Mouse (Mus musculus) forebrain, embryonic 14.5 days (tissue): ENCODE measurements around the gene Rhobtb3. TPM values are rescaled to one million over a fixed set of nuclear protein-coding genes. Genes with fewer than 3 reads are reported as not detected.
"Not testable (repeated sequence)": the region's sequence is repeated elsewhere in the genome, so short reads cannot be mapped to it uniquely, and the experiment has no call there.

Source experiments
- ATAC-seq: fragments of 200-750 bp; cut with Nextera tagmentation; 2 replicates; pipeline ENCODE4 v1.8.0; 2017; ENCODE audit warnings: mild to moderate bottlenecking, moderate library complexity
- DNase-seq: peaks from one replicate; pipeline ENCODE4 v3.0.0-alpha.2; 2015; ENCODE audit warnings: low spot score
- H3K27ac ChIP-seq: fragments of 300-500 bp; sonication (generic); 2 replicates; pipeline ENCODE4 v1.5.1; 2014; ENCODE audit warnings: low read depth, mild to moderate bottlenecking, control low read depth, low read length, moderate library complexity
- H3K27me3 ChIP-seq: fragments of 300-500 bp; sonication (generic); replicated peaks from 2 replicates; pipeline ENCODE4 v1.6.1; 2014; ENCODE audit warnings: low read length, control low read depth, mixed read lengths; ENCODE audit not compliant: control insufficient read depth, insufficient read depth
- H3K36me3 ChIP-seq: fragments of 300-500 bp; sonication (generic); 2 replicates; pipeline ENCODE4 v1.6.1; 2014; ENCODE audit warnings: low read length, control low read depth; ENCODE audit not compliant: control insufficient read depth, insufficient read depth
- H3K4me1 ChIP-seq: fragments of 300-500 bp; sonication (generic); 2 replicates; pipeline ENCODE4 v1.6.1; 2014; ENCODE audit warnings: antibody characterized with exemption, low read length, control low read depth; ENCODE audit not compliant: control insufficient read depth, insufficient read depth
- H3K4me2 ChIP-seq: fragments of 300-500 bp; sonication (generic); 2 replicates; pipeline ENCODE4 v1.6.1; 2014; ENCODE audit warnings: mild to moderate bottlenecking, control low read depth, low read length
- H3K4me3 ChIP-seq: fragments of 300-500 bp; sonication (generic); 2 replicates; pipeline ENCODE4 v1.5.1; 2014; ENCODE audit warnings: low read depth, low read length, control low read depth
- H3K9ac ChIP-seq: fragments of 300-500 bp; sonication (generic); 2 replicates; pipeline ENCODE4 v1.6.1; 2014; ENCODE audit warnings: mild to moderate bottlenecking, low read length, control low read depth, moderate library complexity
- H3K9me3 ChIP-seq: fragments of 300-500 bp; sonication (generic); replicated peaks from 2 replicates; pipeline ENCODE4 v1.6.1; 2016; ENCODE audit warnings: low read length, control low read depth, mixed read lengths; ENCODE audit not compliant: control insufficient read depth
- WGBS: fragments of 180-500 bp; shearing (Covaris S2); extraction: QIAGEN DNeasy Blood & Tissue Kit; methylation state at CpG from one replicate; pipeline ENCODE4 v1.1.7; 2014; 5-methylcytosine and 5-hydroxymethylcytosine counted together
- polyA plus RNA-seq: library from polyadenylated mRNA; unstranded; fragments of >200 nt; fragmentation: Nextera tagmentation; extraction: Ambion mirVana; gene quantifications from 2 replicates; pipeline ENCODE4 v1.2.1, GENCODE M21; 2014

Rhobtb3 gene
- polyA plus RNA-seq, 1 experiment from 2014 or later: 40.2 TPM

- no peak overlapping the region for H3K9ac ChIP-seq
- H3K4me1 ChIP-seq: no peaks in the 10 kb centered on the region; the same call in 1 of the 2 replicates
- H3K4me2 ChIP-seq: no peak overlapping the region
- no peak overlapping the region for H3K4me3 ChIP-seq
- H3K27ac ChIP-seq: no peak overlapping the region
- no peak for ATAC-seq
- DNase-seq: no peak
- peaks cover 22% of the 10 kb centered on the region for H3K36me3 ChIP-seq
- 90% methylated on average over 1 of the region's 1 CpGs for WGBS
- H3K9me3 ChIP-seq: no peaks in the 10 kb centered on the region
- no peaks in the 10 kb centered on the region for H3K27me3 ChIP-seq
Measured at GRCm38 (mm10) chr13:75933287-75933686, 10.4 kb downstream of the Rhobtb3 start.

GRCm38 (mm10) chr13:75931073-75931472 lies 12.7 kb downstream of the Rhobtb3 start:
- no peak overlapping the region for H3K9ac ChIP-seq
- ATAC-seq: peak; percentile 92
- no peak overlapping the region for H3K27ac ChIP-seq
- no peaks in the 10 kb centered on the region for H3K9me3 ChIP-seq
- no peaks in the 10 kb centered on the region for H3K27me3 ChIP-seq
- DNase-seq: peak; percentile 79
- WGBS: 17% methylated on average over 5 of the region's 5 CpGs
- no peak overlapping the region for H3K4me2 ChIP-seq
- H3K4me3 ChIP-seq: no peak overlapping the region
- H3K4me1 ChIP-seq: no peaks in the 10 kb centered on the region; the same call in 1 of the 2 replicates
- H3K36me3 ChIP-seq: peaks cover 13% of the 10 kb centered on the region

GRCm38 (mm10) chr13:75930660-75931059 lies 13.1 kb downstream of the Rhobtb3 start:
- no peaks in the 10 kb centered on the region; the same call in 1 of the 2 replicates for H3K4me1 ChIP-seq
- no peaks in the 10 kb centered on the region for H3K27me3 ChIP-seq
- H3K9ac ChIP-seq: no peak overlapping the region
- no peak overlapping the region for H3K4me2 ChIP-seq
- ATAC-seq: peak; percentile 21; the same call in 1 of the 2 replicates
- no peaks in the 10 kb centered on the region for H3K9me3 ChIP-seq
- no peak overlapping the region for H3K27ac ChIP-seq
- 77% methylated on average over 2 of the region's 2 CpGs for WGBS
- no peak overlapping the region for H3K4me3 ChIP-seq
- H3K36me3 ChIP-seq: peaks cover 13% of the 10 kb centered on the region
- no peak for DNase-seq

GRCm38 (mm10) chr13:75930023-75930422 lies 13.7 kb downstream of the Rhobtb3 start:
- Histone ChIP-seq H3K9ac (no peak overlapping the region), H3K27me3 (no peaks in the 10 kb centered on the region), H3K27ac (no peak overlapping the region), H3K4me1 (no peaks in the 10 kb centered on the region; the same call in 1 of the 2 replicates), H3K36me3 (peaks cover 13% of the 10 kb centered on the region), H3K4me2 (no peak overlapping the region), H3K4me3 (no peak overlapping the region), H3K9me3 (no peaks in the 10 kb centered on the region)
- DNase-seq (no peak), ATAC-seq (no peak)
- WGBS: 93% methylated on average over 20 of the region's 20 CpGs

- not testable (repeated sequence) for H3K4me3 ChIP-seq, H3K9ac ChIP-seq, H3K4me2 ChIP-seq, H3K27me3 ChIP-seq, H3K4me1 ChIP-seq, H3K9me3 ChIP-seq, H3K27ac ChIP-seq, DNase-seq, ATAC-seq
- H3K36me3 ChIP-seq: peaks cover 13% of the 10 kb centered on the region
- WGBS: 95% methylated on average over 5 of the region's 5 CpGs
Measured at GRCm38 (mm10) chr13:75929071-75929470, 14.7 kb downstream of the Rhobtb3 start.

- no peak for ATAC-seq
- H3K9me3 ChIP-seq: no peaks in the 10 kb centered on the region
- no peak overlapping the region for H3K4me2 ChIP-seq
- no peak overlapping the region for H3K4me3 ChIP-seq
- H3K4me1 ChIP-seq: no peaks in the 10 kb centered on the region; the same call in 1 of the 2 replicates
- H3K36me3 ChIP-seq: peaks cover 13% of the 10 kb centered on the region
- DNase-seq: no peak
- H3K27me3 ChIP-seq: no peaks in the 10 kb centered on the region
- H3K27ac ChIP-seq: no peak overlapping the region
- H3K9ac ChIP-seq: no peak overlapping the region
Measured at GRCm38 (mm10) chr13:75927951-75928350, 15.8 kb downstream of the Rhobtb3 start.

GRCm38 (mm10) chr13:75914151-75914550 lies 29.6 kb downstream of the Rhobtb3 start:
- Histone ChIP-seq H3K4me3 (no peak overlapping the region), H3K36me3 (peaks cover 55% of the 10 kb centered on the region)

GRCm38 (mm10) chr13:75908187-75908586 lies 35.5 kb downstream of the Rhobtb3 start:
- ATAC-seq (no peak), DNase-seq (no peak)
- H3K4me1 ChIP-seq: no peaks in the 10 kb centered on the region
- H3K27me3 ChIP-seq: no peaks in the 10 kb centered on the region
- no peak overlapping the region for H3K4me3 ChIP-seq
- H3K36me3 ChIP-seq: peaks cover 17% of the 10 kb centered on the region; the same call in 1 of the 2 replicates
- no peak overlapping the region for H3K4me2 ChIP-seq
- H3K9me3 ChIP-seq: no peaks in the 10 kb centered on the region
- H3K27ac ChIP-seq: no peak overlapping the region
- WGBS: 89% methylated on average over 2 of the region's 2 CpGs
- H3K9ac ChIP-seq: no peak overlapping the region

More at GRCm38 (mm10) chr13:75914151-75914550, 29.6 kb downstream of the Rhobtb3 start:
- H3K9me3 ChIP-seq: no peaks in the 10 kb centered on the region
- WGBS: 62% methylated on average over 4 of the region's 4 CpGs
- H3K9ac ChIP-seq: no peak overlapping the region
- no peak overlapping the region for H3K4me2 ChIP-seq
- H3K4me1 ChIP-seq: no peaks in the 10 kb centered on the region
- H3K27me3 ChIP-seq: no peaks in the 10 kb centered on the region
- ATAC-seq (no peak), DNase-seq (no peak)
- H3K27ac ChIP-seq: no peak overlapping the region

GRCm38 (mm10) chr13:75907133-75907532 lies 36.6 kb downstream of the Rhobtb3 start:
- 83% methylated on average over 5 of the region's 5 CpGs for WGBS
- Histone ChIP-seq H3K27me3 (no peaks in the 10 kb centered on the region), H3K4me1 (no peaks in the 10 kb centered on the region), H3K9me3 (no peaks in the 10 kb centered on the region), H3K27ac (no peak overlapping the region), H3K4me3 (no peak overlapping the region), H3K36me3 (peaks cover 21% of the 10 kb centered on the region; the same call in 1 of the 2 replicates), H3K4me2 (no peak overlapping the region), H3K9ac (no peak overlapping the region)
- no peak for ATAC-seq
- DNase-seq: no peak
